Mouse (Mus musculus): ENCODE measurements around the gene Fos.

DNA sequence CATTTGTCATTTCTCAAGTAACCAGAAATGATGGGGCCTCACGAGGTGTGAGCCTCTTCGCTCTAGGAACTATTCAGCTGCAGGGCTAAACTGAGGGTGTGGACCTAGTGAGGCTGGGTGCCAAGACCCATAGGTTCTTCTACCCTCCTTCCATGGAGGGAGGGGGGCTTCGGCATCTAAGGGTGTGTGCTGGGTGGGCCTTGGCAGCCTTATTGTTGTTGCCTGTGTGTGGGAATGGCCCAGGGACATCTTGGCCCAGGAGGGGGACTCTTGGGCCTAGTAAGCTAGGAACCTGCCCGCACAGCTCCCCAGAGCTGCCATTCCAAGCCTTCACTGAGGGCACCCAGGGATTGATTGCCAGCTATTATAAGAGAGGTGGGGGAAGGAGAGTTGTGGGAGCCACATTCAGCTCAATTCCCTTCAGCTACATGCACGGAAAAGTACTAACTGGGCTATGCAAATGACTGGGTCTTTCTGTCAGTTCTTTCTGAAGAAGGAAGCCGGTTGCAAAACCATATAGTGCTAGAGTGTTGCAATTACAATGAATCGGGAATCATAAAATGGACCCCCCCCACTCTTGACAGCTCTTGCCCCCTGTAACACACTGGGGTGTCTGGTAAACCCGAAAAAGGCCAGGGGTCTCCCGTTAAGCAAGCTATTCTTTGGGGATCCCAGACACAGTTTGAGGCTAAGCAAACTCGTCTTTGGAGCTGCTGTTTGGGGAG lies 16.6 kb downstream of the Fos start:
- TF ChIP-seq EP300 (IDR thresholded peaks at IDR 0.05; ENCODE audit: low read depth) (no peak), CTCF (IDR thresholded peaks at IDR 0.05; ENCODE audit: low read depth) (no peak)
